Mouse (Mus musculus) layer of hippocampus, postnatal 25 days (tissue): ENCODE measurements around the gene Bcl6. TPM values are rescaled to one million over a fixed set of nuclear protein-coding genes. Genes with fewer than 3 reads are reported as not detected.

ENCODE experiments used
- DNase-seq, 2 experiments: peaks; one replicate each; pipeline ENCODE4 v3.0.0; 2022; ENCODE audit warnings: mixed read lengths in 2 of 2, low spot score in 1 of 2; ENCODE audit errors: extremely low spot score in 1 of 2
- total RNA-seq, 2 experiments: library from RNA; stranded (reverse); gene quantifications; 2 replicates each; pipeline ENCODE4 v1.2.3; 2021

Bcl6 gene
- 10 to 100 TPM; 50.2 to 53.1 TPM for total RNA-seq

GRCm38 (mm10) chr16:23988466-23989208 is at the start of gene Bcl6, which contains the start of gene Gm37419:
Gene Bcl6, minus strand, starts transcription at chr16:23988852.
Gene Gm37419, plus strand, starts transcription at chr16:23988482.
- peak; percentile 80 to 86 for DNase-seq

GRCm38 (mm10) chr16:24036398-24036797 is 47.7 kb upstream of the Bcl6 start:
- DNase-seq, result no peak

- DNase-seq, result no peak
Observed at GRCm38 (mm10) chr16:24035767-24036166, 47.1 kb upstream of the Bcl6 start.

GRCm38 (mm10) chr16:24034450-24034849 is 45.8 kb upstream of the Bcl6 start:
- DNase-seq, result no peak

- no peak for DNase-seq
Observed at GRCm38 (mm10) chr16:24033259-24033658, 44.6 kb upstream of the Bcl6 start.

- DNase-seq, result no peak
Observed at GRCm38 (mm10) chr16:24029965-24030672, 41.5 kb upstream of the Bcl6 start.

- DNase-seq, result no peak
Observed at GRCm38 (mm10) chr16:24025442-24025841, 36.8 kb upstream of the Bcl6 start.

GRCm38 (mm10) chr16:24022605-24023004 is 34.0 kb upstream of the Bcl6 start:
- no peak for DNase-seq

GRCm38 (mm10) chr16:24021722-24022121 is 33.1 kb upstream of the Bcl6 start:
- no peak for DNase-seq

- no peak for DNase-seq
Observed at GRCm38 (mm10) chr16:24016742-24017141, 28.1 kb upstream of the Bcl6 start.

- DNase-seq, result no peak
Observed at GRCm38 (mm10) chr16:24016273-24016672, 27.6 kb upstream of the Bcl6 start.

GRCm38 (mm10) chr16:24014378-24014777 is 25.7 kb upstream of the Bcl6 start:
- no peak for DNase-seq

GRCm38 (mm10) chr16:24012066-24012465 is 23.4 kb upstream of the Bcl6 start:
- no peak for DNase-seq

GRCm38 (mm10) chr16:24011306-24011705 is 22.7 kb upstream of the Bcl6 start:
- no peak for DNase-seq

GRCm38 (mm10) chr16:24009891-24010290 is 21.2 kb upstream of the Bcl6 start:
- no peak for DNase-seq

- DNase-seq, result no peak
Observed at GRCm38 (mm10) chr16:24005928-24006327, 17.3 kb upstream of the Bcl6 start.

GRCm38 (mm10) chr16:23997912-23998311 is 9.3 kb upstream of the Bcl6 start:
- DNase-seq, result no peak

- DNase-seq, result no peak
Observed at GRCm38 (mm10) chr16:23997228-23997627, 8.6 kb upstream of the Bcl6 start.

- DNase-seq, result no peak
Observed at GRCm38 (mm10) chr16:23996342-23996741, 7.7 kb upstream of the Bcl6 start.

- no peak for DNase-seq
Observed at GRCm38 (mm10) chr16:23993351-23994321, 5.0 kb upstream of the Bcl6 start.
